Mouse (Mus musculus) testis, adult 2 months (tissue): ENCODE data around the gene Ralgps1.

ENCODE experiments used
- CTCF ChIP-seq: fragments of 200-500 bp; IDR thresholded peaks from 2 replicates; pipeline ENCODE4 v1.5.1; 2012; ENCODE audit warnings: low read depth, mild to moderate bottlenecking, inconsistent platforms, low read length, moderate library complexity; ENCODE audit not compliant: control insufficient read depth, insufficient read depth, insufficient replicate concordance
- POLR2A ChIP-seq: fragments of 200-500 bp; IDR thresholded peaks from 2 replicates; pipeline ENCODE4 v1.6.1; 2012; ENCODE audit warnings: low read depth, mild to moderate bottlenecking, inconsistent platforms, low read length, moderate library complexity; ENCODE audit not compliant: control insufficient read depth

DNA sequence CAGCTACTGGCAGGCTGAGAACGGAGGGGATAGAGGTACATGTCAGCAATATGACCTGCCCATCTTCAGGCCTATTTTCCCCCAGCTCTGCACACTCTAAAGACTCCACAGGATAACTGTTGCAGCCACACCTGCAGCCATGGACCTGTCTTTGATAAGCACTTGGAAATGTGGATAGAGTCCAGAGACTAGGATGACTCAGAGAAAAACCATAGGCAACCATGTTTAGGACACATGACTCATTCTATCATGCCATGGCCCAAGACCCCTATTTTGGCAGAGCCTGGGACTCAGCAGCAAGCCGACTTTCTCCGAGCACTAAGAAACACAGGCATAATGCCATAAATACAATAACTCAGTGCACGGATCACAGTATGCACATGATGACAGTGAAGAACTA is 6.6 kb downstream of the Ralgps1 start:
- TF ChIP-seq CTCF (no peak), POLR2A (no peak)
